Mouse (Mus musculus) left cerebral cortex, postnatal 10 days (tissue): ENCODE results near the gene Prpmp5. TPM values are rescaled to one million over a fixed set of nuclear protein-coding genes. Genes with fewer than 3 reads are reported as not detected.
"Not testable (repeated sequence)": the region's sequence is repeated elsewhere in the genome, so short reads cannot be mapped to it uniquely, and the experiment has no call there.

Source experiments
- DNase-seq, 2 experiments: peaks; one replicate each; pipeline ENCODE4 v3.0.0; 2021 to 2022; ENCODE audit warnings: low spot score in 2 of 2, mixed read lengths in 1 of 2; ENCODE audit errors: extremely low spot score in 1 of 2
- intact Hi-C: fragments of 180-260 bp; cut with DNase I; formaldehyde crosslinking; loops from one replicate; pipeline ENCODE4 v1.15.1; 2025
- total RNA-seq, 2 experiments: library from RNA; stranded (reverse); gene quantifications; 2 replicates each; pipeline ENCODE4 v1.2.3; 2021

Gene Prpmp5
- total RNA-seq = not detected

- DNase-seq, intact Hi-C loops: not testable (repeated sequence)
Measured at GRCm38 (mm10) chr6:132314657-132315056, at the start of gene Prpmp5. TSS of gene Prpmp5 (minus strand) at chr6:132314757.

GRCm38 (mm10) chr6:132364034-132364433 lies 49.5 kb upstream of the Prpmp5 start, which contains the start of gene Gm8882:
TSS of gene Gm8882 (minus strand) at chr6:132364134.
- DNase-seq, intact Hi-C loops: not testable (repeated sequence)

Other genes starting within 250 kb of the Prpmp5 start
- not detected for gene Prb1, start 104.2 kb downstream of the Prpmp5 start, total RNA-seq
- not detected for gene Gm8882, start 49.4 kb upstream of the Prpmp5 start, total RNA-seq